11 mouse cellular contexts compared by ENCODE assay signal in the genomic region with DNA sequence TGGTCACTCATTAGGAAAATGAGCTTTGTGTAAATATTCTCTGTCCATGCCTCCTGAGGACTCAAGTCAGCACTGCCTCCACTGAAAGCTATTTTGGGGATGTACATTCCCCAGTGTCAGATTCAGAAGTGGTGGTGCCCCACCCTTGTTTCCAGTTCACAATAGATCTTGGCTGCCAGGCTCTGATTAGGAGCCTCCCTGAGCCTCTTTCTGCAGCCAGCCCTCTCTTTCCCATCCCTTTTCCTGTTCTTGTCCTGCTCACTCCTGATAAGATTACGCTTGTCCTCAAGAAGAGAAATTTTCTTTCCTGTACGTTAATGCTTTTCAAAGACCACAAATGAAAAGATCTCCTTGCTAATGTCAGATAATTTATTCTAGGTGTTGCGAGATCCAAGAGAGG.
A peak's percentile ranks its signal among the peaks of the same experiment; 100 is the strongest.
DNase-seq lines count a peak whose midpoint lies in the region; ATAC-seq lines count a peak whose summit lies in the region.
"Had no signal": no experiment of that assay in that cellular context is flagged by ENCODE, and none has a peak within 500 bp of the region (broad histone marks: within the 10 kb centered on the region; RNA-seq: fewer than 3 reads in every experiment).

No protein-coding gene starts in this region.

- DNase-seq in adrenal gland, adult 2 months: peak; percentile 30
- DNase-seq in adrenal gland, adult 18-20 months (ENCODE audit: low spot score in 2 of 2): no peak
- peak; percentile 8 to 15 for DNase-seq in heart, postnatal 14 days
- DNase-seq in lung, postnatal 10 days: peak; percentile 51
- DNase-seq in retina, postnatal 1 day: no peak
- DNase-seq in left cerebral cortex, postnatal 14 days (ENCODE audit: low spot score in 2 of 2): no peak
- DNase-seq: cerebellum, postnatal 36 days; right cerebral cortex, postnatal 4 days had no signal

- ATAC-seq in common myeloid progenitor, adult 5-6 weeks (replicated peaks; ENCODE audit: low read depth, poor library complexity, severe bottlenecking): peak; percentile 88
- no peak for ATAC-seq in cerebellum, adult (ENCODE audit: insufficient number of reproducible peaks, low FRiP score, low TSS enrichment)
- ATAC-seq: midbrain, embryonic 16.5 days had no signal

- intact Hi-C loops in heart, postnatal 14 days (cut with DNase I): no loop called here
- intact Hi-C loops in left cerebral cortex, postnatal 14 days (cut with DNase I): no loop called here

Comparison
In these comparisons a context has a peak if more than half of its experiments do, and no peak if none do; other contexts are left out.
1. DNase-seq: peak in adrenal gland, adult 2 months (single experiment), heart, postnatal 14 days (2 of 2) and lung, postnatal 10 days (single experiment); none in adrenal gland, adult 18-20 months (0 of 2), retina, postnatal 1 day (single experiment) and left cerebral cortex, postnatal 14 days (0 of 2).